Mouse (Mus musculus) heart, embryonic 12.5 days (tissue): Measurements from ENCODE around the gene Rufy2. TPM values are rescaled to one million over a fixed set of nuclear protein-coding genes. Genes with fewer than 3 reads are reported as not detected.

Experiments
- ATAC-seq: fragments of 200-750 bp; cut with Nextera tagmentation; 2 replicates; pipeline ENCODE4 v1.8.0; 2017; ENCODE audit warnings: moderate TSS enrichment, moderate library complexity; ENCODE audit not compliant: insufficient number of reproducible peaks, low FRiP score
- H3K27ac ChIP-seq: fragments of 300-500 bp; sonication (generic); 2 replicates; pipeline ENCODE4 v1.5.1; 2016; ENCODE audit warnings: mild to moderate bottlenecking, moderate library complexity; ENCODE audit not compliant: poor library complexity, severe bottlenecking
- H3K27me3 ChIP-seq: fragments of 300-500 bp; sonication (generic); replicated peaks from 2 replicates; pipeline ENCODE4 v1.6.1; 2016; ENCODE audit warnings: mild to moderate bottlenecking, moderate library complexity
- H3K36me3 ChIP-seq: fragments of 300-500 bp; sonication (generic); 2 replicates; pipeline ENCODE4 v1.6.1; 2016; ENCODE audit warnings: mild to moderate bottlenecking, moderate library complexity
- H3K4me1 ChIP-seq: fragments of 300-500 bp; sonication (generic); replicated peaks from 2 replicates; pipeline ENCODE4 v1.6.1; 2016; ENCODE audit warnings: mild to moderate bottlenecking
- H3K4me2 ChIP-seq: fragments of 300-500 bp; sonication (generic); 2 replicates; pipeline ENCODE4 v1.6.1; 2016; ENCODE audit warnings: mild to moderate bottlenecking, moderate library complexity
- H3K4me3 ChIP-seq: fragments of 300-500 bp; sonication (generic); 2 replicates; pipeline ENCODE4 v1.5.1; 2016; ENCODE audit warnings: mild to moderate bottlenecking
- H3K9ac ChIP-seq: fragments of 300-500 bp; sonication (generic); 2 replicates; pipeline ENCODE4 v1.6.1; 2016; ENCODE audit warnings: mild to moderate bottlenecking, moderate library complexity
- H3K9me3 ChIP-seq: fragments of 300-500 bp; sonication (generic); replicated peaks from 2 replicates; pipeline ENCODE4 v1.6.1; 2016; ENCODE audit warnings: mild to moderate bottlenecking, moderate library complexity
- WGBS: fragments of 180-500 bp; shearing (Covaris S2); methylation state at CpG from one replicate; pipeline ENCODE4 v1.1.7; 2016; 5-methylcytosine and 5-hydroxymethylcytosine counted together
- polyA plus RNA-seq: library from polyadenylated mRNA; unstranded; fragments of >200 nt; fragmentation: Nextera tagmentation; extraction: Ambion mirVana; gene quantifications from 2 replicates; pipeline ENCODE4 v1.2.1, GENCODE M21; 2016

Rufy2 gene
- 14.6 and 15.9 TPM in 2 replicates for polyA plus RNA-seq

DNA sequence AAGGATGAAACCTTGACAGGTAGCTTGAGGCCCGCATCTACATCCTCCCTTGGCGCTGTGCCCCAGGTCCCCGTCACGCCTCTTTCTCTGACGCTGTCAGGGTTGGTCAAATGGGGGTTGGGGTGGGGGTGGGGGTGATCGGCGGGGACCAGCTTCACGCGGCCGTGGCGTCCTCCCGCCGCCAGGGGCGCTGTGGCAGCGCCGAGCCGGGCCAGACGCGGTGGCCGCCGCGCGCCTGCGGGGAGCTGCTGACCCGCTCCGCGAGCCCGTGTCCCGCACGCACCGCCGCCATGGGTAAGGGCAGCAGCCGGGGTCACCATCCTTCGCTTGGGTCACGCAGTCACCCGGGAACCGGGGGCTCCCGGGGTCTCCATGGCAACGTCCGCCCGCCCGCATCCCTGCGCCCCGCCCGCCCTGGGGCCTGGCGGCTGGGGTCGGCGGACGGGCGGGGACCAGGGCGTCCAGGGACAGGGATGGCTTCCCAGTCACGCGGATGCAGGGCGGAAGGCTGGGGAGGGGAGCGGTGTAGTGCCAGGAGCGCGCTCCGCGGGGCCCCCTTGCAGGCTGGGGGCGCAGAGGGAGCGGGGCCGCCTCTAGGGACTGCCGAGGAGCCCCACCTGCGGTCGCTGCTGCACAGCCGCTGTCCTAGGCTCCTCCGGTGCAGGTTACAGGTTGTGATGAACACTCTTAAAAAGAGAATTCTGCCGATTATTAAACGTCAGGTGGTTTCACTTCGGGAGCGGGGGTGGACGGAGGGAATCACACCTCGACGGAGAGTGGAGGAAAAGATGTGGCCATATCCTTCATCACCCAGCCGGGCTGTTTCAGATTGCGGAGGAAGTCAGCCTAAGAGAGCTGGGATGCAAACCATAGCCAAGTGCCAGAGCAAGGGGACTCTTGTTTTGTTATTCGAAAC lies at the start of gene Rufy2:
Gene Rufy2, plus strand, starts transcription at position 185 of the 916 bp plus-strand sequence.
- no peaks in the 10 kb centered on the region for H3K27me3 ChIP-seq
- peak within 1 kb of the TSS; percentile 34; the same call in 1 of the 2 replicates for H3K27ac ChIP-seq
- H3K4me1 ChIP-seq: peaks cover 10% of the 10 kb centered on the region; the same call in 1 of the 2 replicates
- no peaks in the 10 kb centered on the region for H3K9me3 ChIP-seq
- peak within 1 kb of the TSS; percentile 72 for H3K9ac ChIP-seq
- peaks cover 31% of the 10 kb centered on the region for H3K36me3 ChIP-seq
- under 1% methylated on average over 68 of the region's 77 CpGs for WGBS
- H3K4me3 ChIP-seq: peak within 1 kb of the TSS; percentile 78
- ATAC-seq: peak; percentile 89
- H3K4me2 ChIP-seq: peak within 1 kb of the TSS; percentile 69

- Histone ChIP-seq H3K4me3 (no peak overlapping the region), H3K4me1 (no peaks in the 10 kb centered on the region), H3K27me3 (no peaks in the 10 kb centered on the region), H3K9ac (no peak overlapping the region), H3K9me3 (no peaks in the 10 kb centered on the region), H3K36me3 (peaks cover 70% of the 10 kb centered on the region), H3K27ac (no peak overlapping the region), H3K4me2 (no peak overlapping the region)
- WGBS: 91% methylated on average over 1 of the region's 1 CpGs
- no peak for ATAC-seq
Measured at GRCm38 (mm10) chr10:62932381-62932780, 47.6 kb upstream of the Rufy2 start.

GRCm38 (mm10) chr10:62944975-62945580 lies 34.9 kb upstream of the Rufy2 start:
- H3K4me2 ChIP-seq: no peak overlapping the region
- H3K9me3 ChIP-seq: no peaks in the 10 kb centered on the region
- H3K27me3 ChIP-seq: no peaks in the 10 kb centered on the region
- H3K9ac ChIP-seq: no peak overlapping the region
- H3K36me3 ChIP-seq: peaks cover 49% of the 10 kb centered on the region
- no peak for ATAC-seq
- H3K4me1 ChIP-seq: no peaks in the 10 kb centered on the region; the same call in 1 of the 2 replicates
- WGBS: 78% methylated on average over 10 of the region's 10 CpGs
- H3K4me3 ChIP-seq: no peak overlapping the region
- H3K27ac ChIP-seq: no peak overlapping the region

- WGBS: under 1% methylated on average over 67 of the region's 68 CpGs
- H3K4me1 ChIP-seq: no peaks in the 10 kb centered on the region; the same call in 1 of the 2 replicates
- H3K4me3 ChIP-seq: peak within 1 kb of the TSS; percentile 62
- peak within 1 kb of the TSS; percentile 77 for H3K27ac ChIP-seq
- H3K4me2 ChIP-seq: peak within 1 kb of the TSS; percentile 77
- H3K9me3 ChIP-seq: no peaks in the 10 kb centered on the region
- peak within 1 kb of the TSS; percentile 77 for H3K9ac ChIP-seq
- no peaks in the 10 kb centered on the region for H3K27me3 ChIP-seq
- peaks cover 55% of the 10 kb centered on the region for H3K36me3 ChIP-seq
- ATAC-seq: peak; percentile 89
Measured at GRCm38 (mm10) chr10:62946738-62947471, 33.1 kb upstream of the Rufy2 start, which contains the start of gene Dna2. Dna2 (plus strand) TSS chr10:62947026.

GRCm38 (mm10) chr10:62948551-62948950 lies 31.5 kb upstream of the Rufy2 start:
- Histone ChIP-seq H3K36me3 (peaks cover 51% of the 10 kb centered on the region), H3K4me3 (no peak overlapping the region)
- no peak for ATAC-seq

GRCm38 (mm10) chr10:62963956-62964355 lies 16.1 kb upstream of the Rufy2 start:
- Histone ChIP-seq H3K4me2 (no peak overlapping the region), H3K4me1 (no peaks in the 10 kb centered on the region), H3K36me3 (peaks cover 93% of the 10 kb centered on the region), H3K9ac (no peak overlapping the region), H3K27me3 (no peaks in the 10 kb centered on the region), H3K4me3 (no peak overlapping the region), H3K9me3 (no peaks in the 10 kb centered on the region), H3K27ac (no peak overlapping the region)
- ATAC-seq: no peak
- WGBS: 93% methylated on average over 7 of the region's 7 CpGs

More at GRCm38 (mm10) chr10:62948551-62948950, 31.5 kb upstream of the Rufy2 start:
- Histone ChIP-seq H3K4me1 (no peaks in the 10 kb centered on the region; the same call in 1 of the 2 replicates), H3K4me2 (no peak overlapping the region), H3K9ac (no peak overlapping the region), H3K27me3 (no peaks in the 10 kb centered on the region), H3K27ac (no peak overlapping the region), H3K9me3 (no peaks in the 10 kb centered on the region)
- 95% methylated on average over 7 of the region's 7 CpGs for WGBS

- Histone ChIP-seq H3K4me2 (no peak overlapping the region), H3K36me3 (peaks cover 93% of the 10 kb centered on the region), H3K9ac (no peak overlapping the region), H3K4me3 (no peak overlapping the region), H3K4me1 (no peaks in the 10 kb centered on the region), H3K27me3 (no peaks in the 10 kb centered on the region), H3K9me3 (no peaks in the 10 kb centered on the region), H3K27ac (no peak overlapping the region)
- WGBS: 87% methylated on average over 11 of the region's 11 CpGs
- ATAC-seq: no peak
Measured at GRCm38 (mm10) chr10:62965796-62966195, 14.2 kb upstream of the Rufy2 start.

DNA sequence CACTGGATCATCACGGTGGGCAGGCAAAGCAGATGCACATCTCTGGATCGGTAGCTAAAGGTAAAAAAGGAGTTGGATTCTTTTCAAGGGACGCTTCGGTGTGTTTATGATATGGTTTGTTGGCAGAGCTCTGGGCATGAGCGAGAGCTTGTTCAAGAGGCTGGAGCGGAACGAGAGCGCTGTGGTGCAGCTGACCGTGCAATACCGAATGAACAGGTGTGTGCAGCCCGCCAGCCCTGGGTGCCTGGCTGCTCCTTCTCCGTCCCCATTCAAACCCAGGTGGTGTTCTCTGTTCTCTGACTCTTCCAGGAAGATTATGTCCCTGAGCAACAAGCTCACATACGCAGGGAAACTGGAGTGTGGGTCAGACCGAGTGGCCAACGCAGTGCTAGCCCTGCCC lies 13.7 kb upstream of the Rufy2 start:
- Histone ChIP-seq H3K4me3 (no peak overlapping the region), H3K4me2 (no peak overlapping the region), H3K9ac (no peak overlapping the region), H3K4me1 (no peaks in the 10 kb centered on the region), H3K27me3 (no peaks in the 10 kb centered on the region), H3K36me3 (peaks cover 90% of the 10 kb centered on the region), H3K9me3 (no peaks in the 10 kb centered on the region), H3K27ac (no peak overlapping the region)
- no peak for ATAC-seq
- 93% methylated on average over 15 of the region's 15 CpGs for WGBS

DNA sequence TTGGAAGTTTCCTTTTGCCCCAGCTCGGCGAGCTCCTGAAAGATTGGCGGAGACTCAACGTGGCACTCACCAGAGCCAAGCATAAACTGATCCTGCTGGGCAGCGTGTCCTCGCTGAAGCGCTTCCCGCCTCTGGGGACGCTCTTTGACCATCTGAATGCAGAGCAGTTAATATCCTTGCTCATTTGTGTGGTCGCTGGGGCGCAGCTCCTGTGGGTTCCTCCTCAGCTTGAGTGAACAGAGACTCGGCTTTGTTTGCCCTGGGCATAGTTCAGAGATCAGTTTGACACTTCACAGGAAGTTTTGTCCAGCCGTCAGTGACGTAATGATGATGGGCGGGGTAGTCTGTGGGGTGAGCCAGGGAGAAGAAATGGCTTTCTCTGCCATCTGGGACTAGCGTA lies 8.2 kb upstream of the Rufy2 start:
- Histone ChIP-seq H3K4me1 (no peaks in the 10 kb centered on the region), H3K9me3 (no peaks in the 10 kb centered on the region), H3K27ac (no peak overlapping the region), H3K4me3 (no peak overlapping the region), H3K9ac (no peak overlapping the region), H3K36me3 (peaks cover 63% of the 10 kb centered on the region), H3K4me2 (no peak overlapping the region), H3K27me3 (no peaks in the 10 kb centered on the region)
- no peak for ATAC-seq
- 77% methylated on average over 16 of the region's 16 CpGs for WGBS

DNA sequence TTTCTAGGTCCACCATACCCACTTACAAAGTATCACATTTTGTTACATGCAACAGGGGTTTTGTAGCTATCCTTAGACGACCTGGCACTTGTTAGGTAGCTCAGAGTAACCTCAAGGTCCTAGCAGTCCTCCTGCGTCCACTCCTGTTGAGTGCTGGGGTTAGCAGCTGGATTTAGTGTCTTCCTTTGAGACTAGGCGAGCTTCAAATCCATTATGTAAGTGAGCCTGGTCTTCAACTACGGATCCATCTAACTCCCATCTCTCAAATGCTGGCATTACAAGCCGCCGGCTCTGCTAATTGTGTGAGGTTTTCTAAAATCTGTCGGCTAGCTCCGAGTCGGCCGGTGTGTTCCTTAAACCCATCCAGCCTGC lies 370 bp upstream of the Rufy2 start:
- H3K4me3 ChIP-seq: peak overlapping the region; percentile 78
- peaks cover 25% of the 10 kb centered on the region for H3K36me3 ChIP-seq
- no peaks in the 10 kb centered on the region for H3K27me3 ChIP-seq
- peaks cover 10% of the 10 kb centered on the region; the same call in 1 of the 2 replicates for H3K4me1 ChIP-seq
- H3K9ac ChIP-seq: peak overlapping the region; percentile 72; the same call in 1 of the 2 replicates
- H3K27ac ChIP-seq: no peak overlapping the region
- H3K4me2 ChIP-seq: peak overlapping the region; percentile 69
- ATAC-seq: no peak
- no peaks in the 10 kb centered on the region for H3K9me3 ChIP-seq
- 12% methylated on average over 10 of the region's 10 CpGs for WGBS
